Mouse (Mus musculus) liver, adult 2 months (tissue): ENCODE data around the gene Lhfpl2.

Source experiments
- CTCF ChIP-seq: fragments of 200-500 bp; IDR thresholded peaks from 2 replicates; pipeline ENCODE4 v1.5.1; 2011; ENCODE audit warnings: low read depth, low read length, control low read depth
- POLR2A ChIP-seq: fragments of 200-500 bp; IDR thresholded peaks from 2 replicates; pipeline ENCODE4 v1.6.1; 2011; ENCODE audit warnings: low read length, control low read depth; ENCODE audit not compliant: insufficient read depth; ENCODE audit errors: extremely low read depth

DNA sequence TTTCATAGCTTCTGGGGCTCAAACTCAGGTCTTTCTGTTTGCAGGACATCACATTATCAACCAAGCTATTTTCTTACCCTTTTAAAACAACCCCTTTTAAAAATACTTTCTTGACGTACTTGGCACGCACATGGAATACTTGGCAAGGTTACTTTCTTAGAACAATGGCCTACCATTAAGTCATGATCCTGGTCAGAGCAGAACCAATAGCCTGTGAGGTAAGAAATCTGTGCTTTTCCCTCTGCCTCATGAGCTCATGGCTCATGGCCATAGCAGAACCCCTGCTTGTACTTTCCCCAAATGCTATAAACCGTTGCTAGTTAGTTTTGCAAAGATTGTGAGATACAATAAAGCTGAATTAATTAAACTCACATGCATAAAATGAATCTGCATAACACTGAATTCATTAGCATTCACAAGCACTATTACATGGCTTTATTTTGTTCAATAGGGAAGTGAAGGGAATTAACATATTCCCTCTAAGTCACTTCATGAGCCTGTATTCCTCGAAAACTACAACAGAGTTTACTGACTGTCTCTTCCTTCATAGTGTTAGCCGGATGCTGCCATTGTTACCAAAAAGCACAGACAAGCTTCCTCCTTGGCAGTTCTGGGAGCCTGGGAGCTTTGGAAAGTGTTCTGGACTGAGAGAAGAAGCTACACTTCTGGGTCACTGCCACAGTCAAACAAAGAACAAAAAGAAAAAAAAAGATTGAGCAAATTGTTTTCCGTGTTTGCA lies 20.1 kb upstream of the Lhfpl2 start:
- TF ChIP-seq CTCF: no peak
- no peak for TF ChIP-seq POLR2A
